Mouse (Mus musculus): ENCODE measurements around the gene Tmem205.

GRCm38 (mm10) chr9:21948146-21948545 lies 20.8 kb upstream of the Tmem205 start:
- no peak for TF ChIP-seq CTCF (IDR thresholded peaks at IDR 0.05; ENCODE audit: low read depth, low read length)
- TF ChIP-seq POLR2A (IDR thresholded peaks at IDR 0.05; ENCODE audit: insufficient read depth, low read length) = no peak
- no peak for TF ChIP-seq EP300 (IDR thresholded peaks at IDR 0.05; ENCODE audit: insufficient read depth, low read depth, low read length)
